Mouse (Mus musculus) retina, postnatal 7 days (tissue): ENCODE measurements around the gene Arhgap15.

Source experiments
- DNase-seq: peaks from one replicate; pipeline ENCODE4 v3.0.0-alpha.2; 2012; ENCODE audit warnings: low read depth, low spot score

Arhgap15 gene

DNA sequence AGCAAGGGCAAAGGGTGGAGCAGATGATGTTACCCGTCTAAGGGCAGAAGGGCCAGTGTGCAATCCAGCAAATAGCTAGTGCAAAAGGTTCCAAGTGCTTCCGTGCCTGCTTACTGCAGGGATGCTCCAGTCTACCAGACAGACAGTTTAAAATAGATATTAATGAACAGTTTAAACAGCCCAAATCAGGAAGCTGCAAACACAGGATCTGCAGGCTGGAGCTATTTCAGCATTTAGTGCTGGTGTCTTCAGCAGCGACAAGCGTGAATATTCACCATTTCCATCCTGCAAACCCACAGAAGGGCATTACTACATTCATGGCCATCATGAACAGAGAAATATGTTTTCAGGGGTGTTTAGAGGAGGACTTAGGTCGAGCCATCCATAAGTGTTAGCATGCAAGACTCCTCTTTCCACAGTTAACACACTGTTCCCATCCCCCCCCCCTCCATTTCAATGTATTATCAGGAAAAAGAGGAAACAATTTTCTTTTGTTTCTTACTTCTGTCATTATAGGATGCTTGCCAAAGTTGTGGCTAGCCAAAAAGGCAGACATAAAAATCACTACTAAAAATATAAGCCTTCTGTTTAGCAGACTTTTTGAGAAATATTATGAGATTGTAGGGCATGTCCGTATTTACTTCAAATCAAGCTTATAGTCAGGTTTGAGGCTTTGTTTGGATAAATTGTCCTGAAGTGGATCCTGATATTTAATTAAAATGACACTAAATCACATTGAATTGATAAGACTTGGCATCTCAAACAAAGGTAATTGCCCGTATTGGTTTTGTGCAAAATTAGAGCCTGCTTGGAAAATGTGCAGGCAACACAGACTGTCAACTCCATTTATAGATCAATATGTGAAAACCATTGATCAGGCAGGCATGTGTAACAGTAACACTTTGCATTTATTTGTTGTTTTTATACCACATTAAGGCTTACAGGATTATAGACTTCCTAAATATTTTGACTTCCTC lies 35.4 kb downstream of the Arhgap15 start:
- no peak for DNase-seq

DNA sequence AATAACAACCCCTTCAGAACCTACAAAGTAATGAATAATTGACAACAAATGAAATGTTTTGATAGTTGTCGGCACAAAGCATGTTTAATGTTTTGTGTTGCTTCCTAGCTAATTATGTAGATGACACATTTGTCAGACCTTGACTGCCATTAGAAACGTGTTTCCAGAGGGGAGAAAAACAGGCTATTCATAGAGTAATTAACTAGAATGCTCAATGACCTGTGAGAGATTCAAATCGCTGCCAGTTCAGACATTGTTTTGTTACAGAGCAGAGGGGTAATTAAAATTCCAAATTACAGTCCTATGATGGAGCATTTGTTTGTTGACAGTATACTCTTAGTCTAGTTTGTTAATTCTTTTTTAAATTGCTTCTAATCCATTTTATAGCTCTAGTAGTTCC lies 37.5 kb downstream of the Arhgap15 start:
- no peak for DNase-seq

DNA sequence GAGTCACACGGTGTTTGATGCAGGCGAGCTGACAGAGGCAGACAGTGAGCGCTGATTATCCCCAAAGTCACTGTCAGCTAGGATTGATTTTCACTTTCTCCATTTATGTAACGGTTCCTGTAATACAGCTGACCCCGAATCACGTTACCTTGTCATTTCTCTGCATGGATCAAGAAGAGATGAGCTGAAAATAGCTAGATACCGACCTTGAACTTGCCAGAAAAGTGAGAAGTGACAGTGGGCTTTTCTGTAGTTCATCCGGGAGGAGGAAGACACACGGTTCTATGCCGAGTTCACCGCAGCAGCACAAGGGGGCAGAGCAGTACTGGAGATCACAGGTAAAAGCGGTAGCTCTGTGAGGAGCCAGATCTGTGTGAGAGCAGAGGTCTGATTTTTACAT lies 38.5 kb downstream of the Arhgap15 start:
- DNase-seq = peak; percentile 32

DNA sequence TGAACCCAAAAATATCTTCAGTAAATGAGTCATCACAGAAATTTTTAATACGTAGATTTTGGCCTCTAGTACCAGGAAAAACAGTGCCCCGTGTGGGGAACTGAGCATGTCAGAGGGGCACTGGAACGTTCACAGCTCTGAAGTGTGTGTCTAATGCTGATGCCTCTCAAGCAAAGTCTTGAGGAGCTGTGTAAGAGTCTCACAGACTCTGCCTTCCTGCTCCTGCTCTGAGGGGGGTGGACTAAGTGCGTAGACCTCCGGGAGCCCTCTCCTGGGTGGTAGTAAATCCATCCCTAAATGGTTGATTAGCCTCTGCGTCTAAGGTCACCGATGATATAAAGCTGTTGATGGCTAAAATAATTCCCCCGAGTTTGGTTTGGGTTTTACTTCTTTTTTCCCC lies 39.9 kb downstream of the Arhgap15 start:
- DNase-seq = no peak

DNA sequence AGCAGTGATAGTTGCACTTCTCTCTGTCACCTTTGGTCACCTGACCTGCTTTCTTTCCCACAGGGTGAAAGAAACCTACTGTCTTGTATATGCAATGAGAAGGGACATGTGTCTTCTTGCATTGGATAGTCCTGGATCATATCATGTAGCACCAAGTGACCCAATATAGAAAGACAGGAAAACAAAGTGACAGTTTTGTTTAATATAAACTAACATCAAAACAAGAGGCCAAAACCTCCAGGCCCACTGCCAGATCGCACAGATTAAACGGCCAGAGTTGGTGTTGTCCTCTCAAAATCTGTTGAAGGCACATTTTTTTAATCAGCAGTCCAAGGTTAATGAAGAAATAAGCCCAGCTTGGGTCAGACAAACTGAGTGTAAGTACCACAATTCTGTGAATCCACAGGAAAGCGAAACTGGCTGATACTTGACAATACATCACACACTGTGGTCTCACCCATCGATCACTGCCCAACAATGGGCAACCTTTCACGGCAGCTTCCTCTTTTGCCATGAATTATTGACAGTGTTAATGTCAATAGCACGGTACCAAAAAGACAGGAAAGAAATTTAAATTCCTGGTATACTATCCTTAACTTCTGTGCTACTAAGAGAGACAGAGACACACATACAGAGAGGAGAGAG lies 41.5 kb downstream of the Arhgap15 start:
- DNase-seq = no peak

DNA sequence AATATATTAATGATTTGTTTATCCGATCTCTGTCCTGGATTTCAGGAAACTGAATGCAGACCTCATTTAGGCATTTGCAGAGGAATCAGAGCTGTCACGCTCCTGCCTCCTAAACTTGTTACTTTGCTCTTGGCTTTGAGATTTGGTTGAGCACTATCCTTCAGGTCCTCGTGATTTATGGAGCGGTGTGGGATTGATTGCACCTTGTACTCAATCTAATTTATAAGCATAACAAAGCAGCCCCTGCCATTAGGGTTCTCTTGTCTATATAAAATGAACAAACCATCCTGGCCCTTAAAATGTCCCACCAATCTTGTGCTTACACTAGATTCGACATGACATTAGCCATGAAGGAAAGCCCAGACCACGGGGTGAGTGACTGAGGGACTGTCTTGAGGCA lies 43.0 kb downstream of the Arhgap15 start:
- DNase-seq = no peak

DNA sequence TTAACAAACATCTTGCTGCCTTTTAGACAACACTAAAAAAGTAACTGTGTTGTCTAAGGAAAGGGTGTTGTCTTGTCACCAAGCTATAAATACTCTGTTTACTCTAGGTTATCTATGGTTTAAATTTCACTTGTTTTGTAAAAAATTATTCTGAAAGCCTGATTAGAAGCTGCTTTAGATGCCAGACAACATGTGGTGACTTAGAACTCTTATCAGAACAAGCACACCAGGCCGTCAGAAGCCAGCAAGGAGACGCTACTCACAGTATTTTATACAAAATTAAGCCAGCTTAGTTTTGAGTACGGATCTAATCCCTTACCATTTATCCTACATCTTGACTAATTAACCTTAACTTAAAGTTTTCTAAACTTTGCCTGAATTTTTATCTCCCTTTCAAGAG lies 44.5 kb downstream of the Arhgap15 start:
- DNase-seq = no peak

DNA sequence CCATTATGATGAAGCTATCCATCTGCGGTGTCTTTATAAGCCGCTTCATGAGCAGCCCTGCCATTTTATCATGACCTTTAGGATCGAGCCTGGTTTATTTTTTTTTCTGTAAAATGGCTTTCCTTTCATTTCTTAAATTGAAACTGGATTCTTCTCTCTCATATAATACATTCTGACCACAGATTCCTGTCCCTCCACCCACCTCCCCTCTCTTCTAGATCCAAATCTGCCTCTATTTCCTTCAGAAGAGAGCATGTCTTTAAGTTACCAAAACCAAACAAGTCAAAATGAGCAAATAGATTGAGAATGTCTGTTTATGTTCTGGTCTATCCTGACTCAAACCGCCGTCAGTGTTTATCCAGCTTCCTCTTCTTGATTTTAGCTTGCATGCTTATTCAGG lies 46.1 kb downstream of the Arhgap15 start:
- DNase-seq = no peak

DNA sequence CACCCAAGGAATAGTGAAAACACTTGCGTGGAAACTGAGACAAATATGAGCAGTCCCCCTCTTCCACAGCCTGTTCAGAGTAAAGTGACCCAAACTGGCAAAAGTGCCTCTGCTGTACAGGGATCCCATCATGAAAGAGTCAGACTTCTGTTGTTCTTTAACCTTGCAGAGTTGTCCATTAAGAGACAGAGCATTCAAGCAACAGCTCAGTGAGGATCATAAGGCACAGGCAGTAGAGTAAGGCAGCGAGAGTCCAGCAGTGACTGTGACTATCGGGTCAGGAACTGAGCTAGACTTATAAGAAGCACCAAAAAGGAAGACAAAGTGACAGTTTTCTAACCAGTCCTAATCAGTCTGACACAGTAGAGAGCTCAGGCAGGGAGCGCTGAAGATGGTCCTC lies 47.8 kb downstream of the Arhgap15 start:
- no peak for DNase-seq

DNA sequence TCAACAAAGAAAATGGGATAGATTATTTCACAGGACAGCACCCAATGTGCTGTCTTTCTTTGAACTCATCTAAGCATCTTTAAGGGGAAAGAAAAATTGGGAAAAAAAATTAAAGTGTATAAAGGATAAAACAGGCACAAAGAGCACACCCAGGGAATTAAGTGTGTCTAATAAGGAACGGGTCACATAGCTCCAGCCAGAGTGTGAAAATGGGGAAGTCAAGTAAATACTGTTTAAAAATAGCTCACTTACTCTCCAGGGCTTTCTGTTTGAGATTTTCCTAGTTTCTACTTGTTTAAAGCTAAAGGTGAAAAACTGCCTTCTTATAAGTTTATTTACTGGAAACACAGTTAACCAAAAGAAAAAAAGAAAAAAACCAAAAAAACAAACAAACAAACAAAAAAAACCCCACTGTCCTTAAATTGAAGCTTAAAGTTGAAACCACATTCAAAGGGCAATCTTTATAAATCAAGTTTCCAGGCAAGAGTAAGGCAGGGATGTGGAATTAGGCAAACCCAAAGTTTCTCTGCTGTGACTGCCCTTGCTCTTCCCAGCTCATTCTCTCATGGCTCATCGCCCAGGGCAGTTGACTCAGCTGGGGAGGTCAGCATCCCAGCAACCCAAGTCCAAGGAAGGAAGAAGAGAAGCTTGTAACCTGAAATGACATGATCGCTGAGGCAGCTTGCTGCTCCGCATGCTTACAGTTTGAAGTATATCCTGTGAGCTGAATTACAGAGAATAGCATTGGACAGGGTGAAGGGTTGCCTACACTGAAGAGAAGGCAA lies 57.5 kb downstream of the Arhgap15 start:
- no peak for DNase-seq

DNA sequence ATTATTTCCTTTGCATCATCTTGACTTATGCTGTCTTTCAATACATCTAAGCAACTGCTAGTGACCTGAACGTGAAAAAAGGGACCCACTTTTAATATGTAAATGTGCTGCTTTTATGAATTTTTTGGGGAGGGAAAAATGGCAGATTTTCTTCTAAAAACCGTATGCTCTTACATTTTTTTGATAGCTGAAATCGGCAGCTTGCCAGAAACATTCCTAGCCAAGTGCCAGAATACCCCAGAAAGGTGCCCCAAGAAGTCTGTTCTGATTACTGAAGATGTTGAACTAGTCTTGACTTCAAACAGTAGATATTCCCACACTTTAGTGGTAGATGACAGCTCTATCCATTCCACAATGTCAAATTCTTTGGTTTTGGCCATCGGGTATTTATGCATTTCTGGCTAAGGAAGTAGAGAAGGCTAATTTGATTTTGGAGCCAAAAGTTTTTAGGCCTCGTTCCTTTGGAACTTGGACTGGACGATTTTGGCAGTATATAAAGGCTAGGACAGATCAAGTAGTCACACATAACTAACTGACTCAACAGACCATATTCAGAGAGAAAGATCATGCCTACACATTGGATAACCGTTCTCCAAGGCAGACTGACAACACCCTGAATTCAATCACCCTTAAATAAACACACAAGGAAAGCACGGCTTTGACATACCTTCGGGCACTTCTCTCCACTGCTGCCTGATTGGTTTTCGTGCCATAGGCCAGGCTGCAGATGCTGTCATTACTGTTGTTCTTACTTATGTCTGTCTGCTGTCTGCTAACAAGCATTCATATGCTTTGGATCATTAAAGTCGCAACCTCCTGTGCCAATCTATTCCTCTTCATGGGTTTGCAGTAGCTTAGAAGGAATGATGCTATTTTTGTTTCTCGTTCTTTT lies 67.5 kb downstream of the Arhgap15 start:
- no peak for DNase-seq

DNA sequence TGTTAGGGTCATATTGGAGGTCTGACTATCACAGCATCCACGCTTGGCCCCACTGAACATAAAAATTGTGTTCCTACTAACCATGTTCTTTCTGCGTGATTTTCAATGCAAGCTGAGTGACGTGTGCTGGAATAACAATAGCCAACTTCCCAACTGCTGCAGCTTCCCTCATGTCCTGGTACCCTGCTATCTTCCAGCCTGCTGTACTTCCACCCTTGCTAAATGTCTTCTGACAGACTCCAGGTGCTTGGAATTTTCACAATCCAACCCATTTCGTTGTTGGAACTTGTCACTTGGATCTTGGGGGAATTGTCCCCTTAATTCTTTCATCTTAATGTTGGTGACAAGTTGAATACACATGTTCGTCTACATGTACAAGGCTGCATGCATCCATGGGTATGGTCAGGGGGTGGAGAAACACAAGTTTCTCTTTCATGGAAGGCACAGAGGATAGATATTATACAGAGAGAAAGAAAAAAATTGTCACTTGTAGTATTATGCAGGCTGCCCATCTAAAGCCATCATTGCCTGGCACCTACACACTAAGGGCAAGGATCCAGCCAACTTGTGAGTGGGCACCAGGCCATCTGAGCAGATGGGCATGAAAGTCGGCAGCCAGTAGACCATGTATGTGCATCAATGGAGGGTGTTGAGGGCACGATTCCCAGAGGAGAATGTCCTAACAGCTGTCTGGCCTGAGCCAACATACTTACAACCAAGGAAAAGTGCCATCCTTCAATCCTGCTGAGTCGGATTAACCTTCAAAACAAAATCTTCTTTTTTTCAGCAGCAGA lies 68.4 kb downstream of the Arhgap15 start:
- DNase-seq = no peak

DNA sequence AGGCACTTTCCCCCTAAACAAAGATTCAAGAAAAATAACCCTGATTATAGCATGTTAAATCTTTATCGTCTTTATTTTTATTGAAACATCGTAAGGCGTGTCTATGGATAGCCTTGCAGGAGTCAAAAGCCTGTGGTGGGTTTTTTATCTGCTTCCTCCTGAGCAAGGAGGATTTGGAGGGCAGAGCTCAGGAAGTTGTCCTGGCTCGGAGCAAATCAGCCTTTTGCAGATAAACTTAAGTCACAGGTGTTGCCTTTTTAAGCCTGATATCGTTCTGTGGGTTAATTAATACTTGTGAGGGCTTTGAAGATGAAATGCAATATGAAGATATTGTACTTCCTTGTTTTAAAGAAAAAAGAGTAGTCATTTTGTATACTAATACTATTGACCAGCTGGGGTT lies 87.3 kb downstream of the Arhgap15 start:
- no peak for DNase-seq

DNA sequence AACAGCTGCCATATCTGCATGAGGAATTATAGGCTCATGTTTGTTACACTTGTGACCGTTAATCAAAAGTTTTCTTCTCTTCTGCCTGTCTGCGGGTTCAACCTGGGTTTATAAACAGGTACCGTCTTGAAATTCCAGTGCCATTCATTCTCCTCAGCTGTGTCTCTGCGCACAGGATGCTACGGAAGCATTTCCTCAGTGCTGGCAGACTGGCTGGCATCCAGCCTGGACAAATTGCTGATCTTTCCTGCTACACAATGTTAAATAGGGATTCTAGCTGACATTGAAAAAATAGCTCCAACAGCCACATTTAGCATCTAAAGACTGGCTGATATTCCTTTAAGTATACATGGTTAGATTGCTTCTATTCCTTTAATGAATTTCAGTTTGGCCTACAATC lies 93.0 kb downstream of the Arhgap15 start:
- DNase-seq = no peak

DNA sequence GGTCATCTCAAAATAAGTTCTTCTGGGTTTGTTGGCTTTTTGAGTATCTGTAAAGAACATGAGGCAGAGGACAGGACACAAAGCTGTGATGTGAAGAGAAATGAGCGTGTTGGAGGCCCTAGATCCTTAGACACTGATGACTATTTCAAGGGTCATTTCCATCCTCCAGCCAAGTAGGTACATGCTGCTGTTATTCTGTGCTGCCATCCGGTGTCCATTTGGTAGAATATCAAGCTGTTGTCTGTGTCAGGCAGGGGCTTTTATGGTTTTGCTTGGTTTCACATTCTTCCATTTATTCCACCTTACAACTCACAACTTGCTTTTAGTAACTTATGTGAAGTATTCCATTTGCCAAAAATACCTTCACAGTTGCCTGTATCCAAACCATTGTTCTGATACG lies 102.6 kb downstream of the Arhgap15 start:
- peak; percentile 1 for DNase-seq

DNA sequence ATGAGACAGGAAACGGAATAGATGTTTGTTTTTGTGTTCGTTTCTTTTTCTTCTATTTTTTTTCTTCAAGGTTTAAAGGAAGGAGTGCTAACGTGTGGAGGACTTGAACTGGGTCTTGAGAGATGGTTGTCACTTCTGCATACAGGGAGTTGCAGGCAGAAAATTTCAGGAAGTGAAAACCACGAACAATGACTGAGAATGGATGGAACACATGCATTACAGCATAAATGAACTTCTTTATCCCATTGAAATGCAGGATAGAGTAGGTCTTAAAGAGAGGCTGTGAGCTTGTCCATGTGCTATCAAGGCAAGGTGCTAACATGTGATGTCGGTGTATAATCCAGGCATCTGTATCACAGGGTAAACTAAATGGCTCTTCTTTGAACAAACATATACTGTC lies 114.1 kb downstream of the Arhgap15 start:
- no peak for DNase-seq

DNA sequence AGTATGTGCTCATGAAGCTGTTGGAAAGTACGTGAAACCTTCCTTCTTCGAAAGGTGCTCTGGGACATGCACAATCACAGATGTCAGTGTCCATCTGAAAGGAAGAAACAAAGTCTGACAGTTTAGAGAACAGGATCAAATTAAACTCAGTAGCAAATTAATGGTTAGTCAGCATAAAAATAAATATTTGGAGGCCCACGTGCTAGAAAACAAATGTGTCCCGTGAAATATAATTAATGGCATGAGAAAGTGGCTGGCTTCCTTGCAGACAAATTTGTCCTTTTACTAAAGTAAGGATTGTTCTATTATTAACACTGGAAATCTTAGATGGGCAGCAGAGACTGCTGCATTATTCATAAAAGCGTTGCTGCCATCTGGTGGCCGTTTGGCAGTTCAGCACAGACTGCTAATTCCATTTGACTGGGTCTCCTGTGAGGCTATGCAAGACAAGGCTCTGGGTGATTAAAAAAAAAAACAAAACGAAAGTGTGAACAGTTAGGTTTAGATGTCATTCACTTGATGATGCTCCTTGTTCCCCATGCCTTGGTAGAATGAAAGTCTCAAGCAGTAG lies 153.9 kb downstream of the Arhgap15 start:
- DNase-seq = peak; percentile 64

DNA sequence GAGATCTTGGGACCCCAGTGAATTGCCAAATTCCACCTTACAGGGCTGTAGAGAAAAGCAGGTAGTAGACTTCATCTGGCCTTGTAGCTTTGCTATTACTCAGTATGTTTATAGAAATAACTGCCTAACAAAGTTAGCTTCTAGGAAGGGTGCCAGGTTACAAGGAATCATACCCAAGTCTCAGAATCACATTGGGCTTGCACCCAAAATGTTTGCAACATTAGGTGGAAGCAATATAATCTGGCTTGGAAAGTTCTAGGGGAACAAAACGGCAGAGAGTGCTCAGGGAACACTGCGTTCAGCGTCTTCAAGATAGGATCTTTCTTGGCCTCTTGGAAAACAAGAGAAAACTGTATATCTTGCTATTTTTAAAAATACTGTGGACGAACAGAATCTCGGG lies 158.9 kb downstream of the Arhgap15 start:
- no peak for DNase-seq

DNA sequence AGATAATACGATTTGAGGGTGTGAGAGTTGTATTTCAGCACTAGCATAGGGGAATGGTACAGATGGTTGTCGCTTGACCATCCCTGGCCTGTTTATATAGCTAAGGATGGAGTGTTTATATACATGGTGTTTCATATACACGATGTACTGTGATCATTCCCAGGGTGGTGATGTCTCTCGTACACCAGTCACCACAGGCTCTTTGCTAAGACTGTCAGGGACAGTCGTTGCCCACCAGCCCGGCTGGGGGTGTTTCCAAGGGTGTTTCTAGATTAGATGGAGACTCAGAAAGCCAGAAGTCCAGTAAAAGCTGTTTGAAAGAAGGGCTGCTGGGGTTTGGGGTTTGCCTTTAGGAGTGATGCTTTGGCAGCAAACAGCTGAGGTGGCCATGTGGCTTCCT lies 165.5 kb downstream of the Arhgap15 start:
- no peak for DNase-seq

DNA sequence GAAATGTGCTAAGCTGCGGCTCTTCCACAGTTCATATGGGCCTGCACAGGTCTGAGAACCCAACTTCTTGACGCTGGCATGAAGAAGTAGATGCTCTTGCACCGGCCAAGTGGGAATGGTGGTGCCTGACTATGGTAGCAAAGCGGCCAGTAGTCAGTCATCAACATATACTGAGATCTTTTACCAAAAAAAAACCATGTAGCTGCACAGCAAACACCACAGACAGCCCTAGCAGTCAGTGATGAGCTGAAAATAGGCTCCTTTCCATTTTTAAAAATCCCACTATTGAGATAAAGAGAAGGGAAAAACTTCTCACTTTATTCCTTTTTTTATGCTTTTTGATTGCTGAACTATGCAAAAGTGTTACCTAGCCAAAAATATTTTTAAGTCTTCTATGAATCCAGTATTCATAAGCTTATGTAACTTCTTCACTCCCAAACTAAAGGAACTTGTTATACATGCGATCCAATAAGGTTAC lies 175.3 kb downstream of the Arhgap15 start:
- DNase-seq = no peak
